Mouse (Mus musculus) layer of hippocampus, postnatal 36 days (tissue): ENCODE measurements at regions not wholly inside any gene's neighbourhood (a gene's known extent, or its start where the extent isn't known, plus 50 kb on each side); places are given as distances from the start of the nearest gene placed in this dataset.

Experiments used
- DNase-seq, 2 experiments: peaks; one replicate each; pipeline ENCODE4 v3.0.0; 2022

- no peak for DNase-seq
Observed at GRCm38 (mm10) chr11:44340531-44340930, 59.3 kb upstream of the Il12b start.

GRCm38 (mm10) chr11:44348308-44348707 lies 51.6 kb upstream of the Il12b start:
- no peak for DNase-seq

- DNase-seq, result no peak
Observed at GRCm38 (mm10) chr11:44349546-44349945, 50.3 kb upstream of the Il12b start.
